Mouse (Mus musculus) layer of hippocampus, adult 6 months (tissue): ENCODE data around the gene Gm8374. TPM values are rescaled to one million over a fixed set of nuclear protein-coding genes. Genes with fewer than 3 reads are reported as not detected.

Experiments used
- long read RNA-seq, 2 experiments: library from polyadenylated mRNA; unstranded; transcript quantifications; one replicate each; pipeline ENCODE4 v2.0.0; 2019 to 2020
- polyA plus RNA-seq: library from polyadenylated mRNA; unstranded; fragments of <200 nt; fragmentation: Nextera tagmentation; gene quantifications from 2 replicates; pipeline ENCODE4 v1.2.3, GENCODE M21; 2021

The Gm8374 gene
- not detected in 2 replicates for polyA plus RNA-seq
- long read RNA-seq, experiment 1 = 0 reads
- long read RNA-seq, experiment 2 = 0 reads

DNA sequence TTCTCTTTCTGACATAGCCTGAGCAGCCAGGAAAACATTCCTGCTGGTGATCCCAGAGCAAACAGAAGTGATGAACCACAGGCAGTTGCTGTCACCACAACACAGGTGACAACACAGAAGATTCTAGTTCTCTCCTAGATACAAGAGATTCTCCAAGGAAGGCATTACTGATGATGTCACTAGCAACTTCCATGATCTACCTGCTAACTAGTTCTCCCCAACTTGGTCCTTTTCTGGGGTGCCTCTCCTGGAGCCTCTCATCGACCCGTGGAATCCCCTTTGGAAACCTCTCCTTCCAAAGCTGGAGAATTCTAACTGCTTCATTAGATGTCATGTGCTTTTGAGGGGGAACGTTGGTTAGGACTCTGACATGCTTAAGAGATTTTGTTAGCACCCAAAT, at the start of gene Gm8374:
Gene Gm8374, minus strand, starts transcription at position 101 of the 400 bp plus-strand sequence.

DNA sequence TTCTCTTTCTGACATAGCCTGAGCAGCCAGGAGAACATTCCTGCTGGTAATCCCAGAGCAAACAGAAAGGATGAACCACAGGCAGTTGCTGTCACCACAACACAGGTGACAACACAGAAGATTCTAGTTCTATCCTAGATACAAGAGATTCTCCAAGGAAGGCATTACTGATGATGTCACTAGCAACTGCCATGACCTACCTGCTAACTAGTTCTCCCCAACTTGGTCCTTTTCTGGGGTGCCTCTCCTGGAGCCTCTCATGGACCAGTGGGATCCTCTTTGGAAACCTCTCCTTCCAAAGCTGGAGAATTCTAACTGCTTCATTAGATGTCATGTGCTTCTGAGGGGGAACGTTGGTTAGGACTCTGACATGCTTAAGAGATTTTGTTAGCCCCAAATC, 32.6 kb downstream of the Gm8374 start, which contains the start of gene Gm5797:
Gene Gm5797, minus strand, starts transcription at position 101 of the 400 bp plus-strand sequence.

DNA sequence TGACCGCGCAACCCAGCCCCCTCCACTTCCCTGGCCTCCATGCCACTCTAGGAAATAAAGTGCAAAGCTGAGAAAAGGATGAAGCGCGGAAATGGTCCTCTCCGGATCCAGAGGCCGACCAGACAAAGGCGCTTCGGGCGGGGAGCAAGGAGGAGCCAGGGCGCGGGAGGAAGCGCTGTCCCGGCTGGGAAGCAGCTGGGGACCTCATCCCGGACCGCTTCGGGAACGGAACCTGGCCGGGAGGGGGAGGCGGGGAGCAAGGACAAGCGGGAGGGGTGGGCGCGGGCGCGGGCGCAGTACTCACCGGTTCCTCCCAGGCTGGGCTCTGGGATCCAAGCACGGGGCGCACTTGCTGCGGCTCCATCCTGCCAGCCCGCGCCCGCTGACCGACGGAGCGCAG, 50.3 kb downstream of the Gm8374 start, which contains the start of gene Gm3739:
Gene Gm3739, minus strand, starts transcription at position 389 of the 400 bp plus-strand sequence.

Other genes starting within 250 kb of the Gm8374 start
- not detected in 2 replicates for gene Gm6676, start 239.7 kb downstream of the Gm8374 start, polyA plus RNA-seq
- gene Gm3512, start 190.6 kb downstream of the Gm8374 start, polyA plus RNA-seq = 3.7 and 4.5 TPM in 2 replicates
- gene Gm16434, start 170.6 kb downstream of the Gm8374 start, polyA plus RNA-seq = not detected in 2 replicates
- not detected in 2 replicates for gene Gm3727, start 100.4 kb downstream of the Gm8374 start, polyA plus RNA-seq
- 0.74 and 0.95 TPM in 2 replicates for gene Gm3739, start 50.1 kb downstream of the Gm8374 start, polyA plus RNA-seq
- gene Gm5797, start 32.7 kb downstream of the Gm8374 start, polyA plus RNA-seq = not detected in 2 replicates
- not detected in 2 replicates for gene Gm3755, start 85.8 kb upstream of the Gm8374 start, polyA plus RNA-seq
- gene Gm3752, start 118.6 kb upstream of the Gm8374 start, polyA plus RNA-seq = 0.85 and 0.89 TPM in 2 replicates
- 0.48 and 0.87 TPM in 2 replicates for gene Gm3558, start 203.4 kb upstream of the Gm8374 start, polyA plus RNA-seq
- gene Gm10338, start 230.5 kb upstream of the Gm8374 start, polyA plus RNA-seq = not detected in 2 replicates